Mouse (Mus musculus) E14TG2a.4 (cell line): ENCODE results near the gene Snap47.

Experiments used
- CTCF ChIP-seq: conservative IDR thresholded peaks from 2 replicates; pipeline ENCODE4 v1.5.1; 2014; ENCODE audit warnings: low read length
- NANOG ChIP-seq: IDR thresholded peaks from 2 replicates; pipeline ENCODE4 v1.6.1; 2014; ENCODE audit warnings: borderline replicate concordance, low read length, mixed read lengths
- POU5F1 ChIP-seq: IDR thresholded peaks from 2 replicates; pipeline ENCODE4 v1.6.1; 2014; ENCODE audit warnings: low read length, borderline replicate concordance

DNA sequence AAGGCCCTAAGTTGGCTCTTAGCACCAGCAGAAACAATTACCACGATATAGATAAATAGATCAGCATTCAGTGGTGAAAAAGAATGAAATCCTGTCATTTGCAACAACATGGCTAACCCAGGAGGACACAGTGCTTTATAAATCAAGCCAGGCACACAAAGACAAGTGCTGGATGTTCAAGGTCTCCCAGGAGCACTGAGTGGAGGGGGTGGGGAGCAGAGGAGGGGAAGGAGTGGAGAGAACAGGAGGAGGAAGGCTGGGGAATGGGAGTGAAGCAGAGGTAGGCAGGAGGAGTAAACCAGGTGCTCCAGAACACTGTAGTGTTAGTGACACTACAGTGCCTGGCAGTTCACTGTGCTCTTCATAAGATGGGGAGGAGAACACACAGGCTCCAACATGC lies 45.2 kb downstream of the Snap47 start:
- TF ChIP-seq CTCF (no peak), NANOG (no peak), POU5F1 (no peak)
